Mouse (Mus musculus) olfactory bulb, adult 2 months (tissue): ENCODE results near the gene 4930402H24Rik.

ENCODE experiments used
- CTCF ChIP-seq: fragments of 200-500 bp; IDR thresholded peaks from 2 replicates; pipeline ENCODE4 v1.5.1; 2012; ENCODE audit warnings: low read depth, mild to moderate bottlenecking, low read length, moderate library complexity; ENCODE audit not compliant: insufficient read depth
- POLR2A ChIP-seq: fragments of 200-500 bp; IDR thresholded peaks from 2 replicates; pipeline ENCODE4 v1.6.1; 2012; ENCODE audit warnings: mild to moderate bottlenecking, low read depth, low read length, moderate library complexity; ENCODE audit not compliant: insufficient read depth

DNA sequence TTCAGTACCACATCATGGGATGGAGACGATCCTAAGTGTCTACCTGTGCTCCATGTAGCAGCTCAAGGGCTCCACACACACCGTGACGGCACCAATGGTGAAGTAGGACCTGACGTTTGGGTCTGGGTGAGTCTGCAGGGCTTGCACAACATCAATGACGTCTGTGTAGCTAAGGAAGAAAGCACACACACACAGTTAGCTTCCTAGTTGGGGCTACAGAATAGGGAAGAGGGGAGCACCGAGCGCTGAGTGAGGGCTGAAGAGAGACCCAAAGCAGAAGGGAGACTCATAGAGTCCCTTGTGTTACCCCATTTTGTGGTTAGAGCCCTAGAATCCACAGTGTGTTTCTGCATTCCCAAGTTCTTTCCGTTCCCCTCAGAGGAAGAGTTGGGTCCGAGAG, 175.5 kb downstream of the 4930402H24Rik start:
- TF ChIP-seq CTCF (no peak), POLR2A (no peak)
